Mouse (Mus musculus) kidney, adult 9 months (tissue): ENCODE data around the gene Eif4g2.

Experiments
- DNase-seq: peaks from one replicate; pipeline ENCODE4 v3.0.0; 2022

Eif4g2 gene

GRCm38 (mm10) chr7:111069439-111070166 lies 13.2 kb downstream of the Eif4g2 start:
- DNase-seq: no peak

DNA sequence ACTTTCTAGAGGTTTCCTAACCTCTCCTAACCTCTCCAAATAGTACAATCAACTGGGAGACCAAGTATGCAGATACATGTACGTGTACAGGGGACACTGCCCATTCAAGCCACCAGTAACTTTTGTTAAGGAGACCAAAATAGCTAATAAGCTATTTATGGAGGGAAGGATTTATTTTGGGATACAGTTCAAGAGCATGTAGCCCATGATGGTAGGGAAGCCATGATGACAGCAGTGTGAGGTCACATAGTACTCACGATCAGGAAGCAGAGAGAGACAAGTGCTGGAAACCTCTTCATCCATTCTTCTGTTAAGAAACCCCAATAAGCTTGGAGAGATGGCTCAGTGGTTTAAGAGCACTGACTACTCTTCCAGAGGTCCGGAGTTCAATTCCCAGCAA lies 14.6 kb downstream of the Eif4g2 start:
- no peak for DNase-seq

DNA sequence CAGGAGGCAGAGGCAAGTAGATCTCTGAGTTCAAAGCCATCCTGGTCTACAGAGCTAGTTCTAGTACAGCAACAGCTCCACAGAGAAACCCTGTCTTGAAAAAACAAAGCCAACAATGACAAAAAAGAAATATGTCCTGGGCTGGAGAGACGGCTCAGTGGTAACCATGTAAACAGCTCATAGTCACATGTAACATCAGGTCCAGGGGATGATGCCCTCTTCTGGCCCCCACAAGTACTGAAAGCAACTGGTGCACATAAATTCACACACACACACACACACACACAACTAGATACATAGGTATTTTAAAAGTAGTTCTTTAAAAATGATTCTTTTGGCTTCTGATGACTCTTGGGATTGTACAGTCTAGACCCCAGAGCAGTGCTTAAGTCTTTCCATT lies 19.9 kb downstream of the Eif4g2 start:
- DNase-seq: no peak

GRCm38 (mm10) chr7:111059527-111059926 lies 23.3 kb downstream of the Eif4g2 start:
- no peak for DNase-seq

DNA sequence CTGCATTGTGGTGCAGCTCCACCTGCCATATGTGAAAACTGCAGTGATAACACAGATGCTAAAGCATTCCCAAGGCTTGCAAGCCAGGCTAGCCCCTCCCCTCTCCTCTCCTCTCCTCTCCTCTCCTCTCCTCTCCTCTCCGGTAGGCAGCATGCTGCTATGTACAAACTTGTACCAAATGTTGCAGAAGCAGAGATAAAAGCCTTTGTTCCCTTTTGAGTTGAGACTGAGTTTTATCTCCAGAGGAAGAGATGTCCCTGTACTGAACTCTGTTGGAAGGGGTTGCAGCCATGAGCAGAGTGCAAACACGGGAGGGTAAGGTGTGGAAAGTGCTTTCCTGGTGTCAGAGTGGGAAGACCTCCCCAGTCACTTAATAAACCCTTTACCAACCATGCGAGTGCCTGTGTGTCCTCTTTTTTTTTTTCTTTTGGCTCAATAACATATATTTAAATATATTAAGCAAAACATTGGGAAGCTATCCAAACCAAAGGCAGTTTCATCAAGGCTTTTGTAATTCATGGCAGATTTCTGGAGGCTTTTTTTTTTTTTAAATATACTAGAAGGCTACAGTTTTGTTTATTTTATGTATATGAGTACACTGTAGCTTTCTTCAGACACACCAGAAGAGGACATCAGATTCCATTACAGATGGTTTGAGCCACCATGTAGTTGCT lies 26.7 kb downstream of the Eif4g2 start:
- DNase-seq: no peak

DNA sequence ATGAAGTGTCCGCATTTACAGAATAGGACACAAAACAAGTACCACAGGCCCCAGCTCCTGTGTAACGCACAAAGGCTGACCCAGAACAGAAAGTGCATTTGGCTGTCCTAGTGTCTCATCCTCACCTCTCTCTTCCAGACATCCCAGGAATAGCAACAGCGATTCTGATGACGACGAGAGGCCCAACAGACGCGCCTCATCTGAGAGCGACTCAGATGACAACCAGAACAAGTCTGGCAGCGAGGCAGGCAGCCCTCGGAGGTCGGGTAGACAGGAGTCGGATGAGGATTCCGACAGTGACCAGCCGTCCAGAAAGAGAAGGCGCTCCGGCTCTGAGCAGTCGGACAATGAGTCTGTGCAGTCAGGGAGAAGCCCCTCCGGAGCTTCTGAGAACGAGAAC lies 27.6 kb downstream of the Eif4g2 start:
- no peak for DNase-seq

DNA sequence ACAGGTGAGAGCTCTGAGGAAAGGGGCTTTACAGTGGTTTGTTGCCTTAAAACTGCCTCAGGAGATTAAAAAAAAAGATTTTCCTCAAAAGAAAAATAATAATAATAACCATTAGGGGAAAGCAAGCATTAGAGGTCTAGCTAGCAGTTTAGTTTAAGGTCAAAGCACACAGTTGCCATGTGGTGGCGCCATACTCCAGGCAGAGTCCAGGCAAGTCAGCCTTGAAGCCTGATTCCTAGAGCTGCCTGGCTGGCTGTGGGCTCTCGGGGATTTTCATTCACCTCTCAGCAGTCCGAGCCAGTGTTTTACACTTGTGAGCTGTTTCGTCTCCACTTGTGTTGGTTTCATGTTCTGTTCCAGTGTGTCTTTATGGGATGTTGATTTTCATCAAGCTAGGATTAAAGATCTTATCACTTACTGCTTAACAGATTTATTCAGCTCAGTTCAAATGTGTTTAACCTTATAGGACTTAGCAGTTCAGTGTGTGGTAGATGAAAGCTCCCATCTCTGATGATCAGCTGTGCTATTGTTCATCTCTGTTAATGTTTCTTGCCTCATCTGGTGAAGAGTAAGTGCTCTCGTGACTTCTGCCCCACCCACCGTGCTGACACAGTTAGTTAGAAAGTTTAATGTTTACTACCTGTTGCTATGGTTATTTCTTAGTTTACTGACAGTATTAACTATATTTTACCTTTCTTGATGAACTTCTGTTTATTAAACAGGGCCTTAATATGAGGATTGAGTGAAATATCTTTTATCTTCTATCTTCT lies 33.0 kb downstream of the Eif4g2 start:
- peak; percentile 90 for DNase-seq

- no peak for DNase-seq
These were observed 33.9 kb downstream of the Eif4g2 start for GRCm38 (mm10) chr7:111048920-111049319.

DNA sequence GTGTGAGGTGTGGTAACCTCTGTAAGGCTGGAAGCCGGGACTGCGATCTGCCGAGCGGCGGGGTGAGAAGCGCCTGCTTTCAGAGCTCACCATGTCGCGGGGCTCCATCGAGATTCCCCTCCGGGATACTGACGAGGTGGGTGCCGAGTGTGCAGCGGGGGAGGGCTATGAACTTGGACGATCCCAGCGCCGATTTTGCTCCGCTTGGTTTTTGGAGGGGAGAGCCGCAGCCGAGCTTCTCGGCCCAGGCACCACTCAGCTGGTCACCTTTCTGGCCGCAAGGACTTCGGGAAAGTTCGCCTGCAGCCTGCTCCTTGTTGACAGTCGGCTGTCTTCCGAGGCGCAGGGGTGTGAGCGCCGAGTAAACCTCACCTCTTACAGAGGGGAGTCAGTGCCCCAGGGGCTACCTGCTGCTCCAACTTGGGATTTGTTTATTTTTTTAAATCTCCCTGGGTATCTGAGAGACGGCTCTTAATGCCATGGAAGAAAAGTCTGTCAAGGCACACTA lies 53.7 kb downstream of the Eif4g2 start:
- DNase-seq: no peak

DNA sequence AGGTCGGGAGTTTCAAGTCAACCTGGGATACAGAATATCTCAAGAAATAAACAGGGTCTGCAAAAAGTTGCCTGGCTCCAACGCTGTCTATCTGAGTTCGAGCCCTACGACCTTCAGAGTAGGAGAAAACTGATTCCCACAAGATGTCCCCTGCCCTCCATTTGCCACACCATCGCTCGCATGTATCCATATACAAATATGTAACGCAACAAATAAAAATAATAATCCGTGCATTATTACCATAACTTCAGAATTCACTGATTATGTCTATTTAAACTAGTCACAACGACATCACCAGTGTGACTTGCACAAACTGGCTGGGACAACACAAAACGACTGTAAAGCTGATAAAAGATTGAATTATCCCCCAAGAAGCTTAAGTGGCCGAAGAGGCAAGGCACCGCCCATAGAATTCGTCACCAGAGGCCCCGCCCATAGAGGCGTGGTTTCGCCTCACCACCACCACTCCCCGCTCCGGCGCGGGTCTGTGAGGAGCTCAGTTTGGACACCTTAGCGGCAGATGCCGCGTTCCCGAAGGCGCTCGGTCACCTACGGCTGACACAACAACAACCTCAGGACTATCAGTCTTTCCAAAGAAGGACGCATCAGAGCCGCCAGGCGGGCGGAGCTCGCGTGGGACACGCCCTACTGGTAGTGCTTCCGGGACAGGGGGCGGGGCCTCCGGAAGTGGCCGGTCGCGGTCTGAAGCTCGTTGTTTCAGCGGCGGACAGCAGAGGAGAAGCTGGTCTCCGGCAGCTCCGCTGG lies 54.4 kb downstream of the Eif4g2 start, which contains the start of gene Ctr9:
TSS of gene Ctr9 (plus strand) at position 671 of the 765 bp plus-strand sequence.
- peak; percentile 96 for DNase-seq

DNA sequence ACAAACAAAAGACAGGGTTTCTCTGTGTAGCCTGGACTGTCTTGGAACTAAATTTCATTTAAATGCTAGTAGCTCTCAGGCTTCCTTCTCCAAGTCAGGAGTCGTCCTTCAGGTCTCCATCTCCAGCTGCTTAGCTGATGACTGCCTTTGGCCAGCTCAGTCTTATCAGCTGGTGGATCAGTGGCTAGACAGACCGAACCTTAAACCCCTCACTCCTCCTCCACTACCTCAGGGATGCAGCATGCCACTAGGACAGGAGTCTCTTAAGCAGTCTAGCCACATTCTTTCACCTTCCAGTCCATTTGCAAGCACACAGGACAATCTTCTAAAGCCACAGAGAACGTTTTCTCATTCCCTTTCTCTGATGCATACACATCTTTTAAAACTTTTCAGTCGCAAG lies 57.9 kb downstream of the Eif4g2 start:
- DNase-seq: no peak

- DNase-seq: peak; percentile 68
These were observed 58.7 kb downstream of the Eif4g2 start for GRCm38 (mm10) chr7:111024068-111024594.

GRCm38 (mm10) chr7:111020814-111021213 lies 62.0 kb downstream of the Eif4g2 start:
- no peak for DNase-seq
